Mouse (Mus musculus): ENCODE measurements around the gene Olfr1335. TPM values are rescaled to one million over a fixed set of nuclear protein-coding genes. Genes with fewer than 3 reads are reported as not detected.

The Olfr1335 gene
- not detected for polyA plus RNA-seq (2012; fragmentation: generic; extraction: Trizol)

DNA sequence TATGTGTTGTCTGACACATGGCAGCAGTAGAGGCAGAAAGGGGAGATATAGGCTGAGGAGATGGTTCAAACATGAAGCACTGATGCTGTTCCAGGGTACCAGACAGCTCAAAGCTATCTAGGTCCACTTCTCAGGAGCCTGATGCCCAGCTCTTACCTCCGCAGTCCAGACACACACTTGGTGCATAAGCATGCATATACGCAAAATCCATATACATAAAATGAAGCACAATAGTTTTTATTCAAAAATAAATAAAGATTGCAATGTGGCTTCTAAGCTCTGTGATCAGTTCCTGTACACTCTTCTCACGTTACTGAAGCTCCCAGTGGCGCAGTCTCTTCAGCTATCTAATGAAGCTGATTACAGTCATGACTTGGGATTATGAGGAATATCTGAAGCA lies at the start of gene Olfr1335:
Olfr1335 (minus strand) TSS at position 101 of the 400 bp plus-strand sequence.

GRCm38 (mm10) chr4:118836179-118836578 lies 26.4 kb upstream of the Olfr1335 start, which contains the start of gene Olfr1333:
Olfr1333 (minus strand) TSS chr4:118836279.

GRCm38 (mm10) chr4:118782486-118782885 lies 27.3 kb downstream of the Olfr1335 start, which contains the start of gene Olfr1337:
Olfr1337 (minus strand) TSS chr4:118782586.

Other genes starting within 250 kb of the Olfr1335 start
- not detected for gene Cfap57, start 189.2 kb downstream of the Olfr1335 start, polyA plus RNA-seq (2012; fragmentation: generic; extraction: Trizol)
- 10 to 100 TPM; 12.5 to 40.3 TPM for gene Ebna1bp2, start 189.1 kb downstream of the Olfr1335 start, polyA plus RNA-seq (2012; fragmentation: generic; extraction: Trizol)
- gene Olfr62, start 151.0 kb downstream of the Olfr1335 start, polyA plus RNA-seq (2012; fragmentation: generic; extraction: Trizol) = not detected
- not detected for gene Olfr1342, start 117.2 kb downstream of the Olfr1335 start, polyA plus RNA-seq (2012; fragmentation: generic; extraction: Trizol)
- not detected for gene Olfr1341, start 106.4 kb downstream of the Olfr1335 start, polyA plus RNA-seq (2012; fragmentation: generic; extraction: Trizol)
- gene Olfr1340, start 89.8 kb downstream of the Olfr1335 start, polyA plus RNA-seq (2012; fragmentation: generic; extraction: Trizol) = not detected
- gene Olfr1339, start 77.8 kb downstream of the Olfr1335 start, polyA plus RNA-seq (2012; fragmentation: generic; extraction: Trizol) = not detected
- not detected for gene Olfr1338, start 51.2 kb downstream of the Olfr1335 start, polyA plus RNA-seq (2012; fragmentation: generic; extraction: Trizol)
- gene Olfr1337, start 27.4 kb downstream of the Olfr1335 start, polyA plus RNA-seq (2012; fragmentation: generic; extraction: Trizol) = not detected
- not detected for gene Olfr1333, start 26.3 kb upstream of the Olfr1335 start, polyA plus RNA-seq (2012; fragmentation: generic; extraction: Trizol)
- not detected for gene Olfr1331, start 54.7 kb upstream of the Olfr1335 start, polyA plus RNA-seq (2012; fragmentation: generic; extraction: Trizol)
- gene Olfr1330, start 78.7 kb upstream of the Olfr1335 start, polyA plus RNA-seq (2012; fragmentation: generic; extraction: Trizol) = under 1 TPM in 1 of 2 experiments, not detected in 1; 0.01 TPM
- gene Olfr1329, start 107.5 kb upstream of the Olfr1335 start, polyA plus RNA-seq (2012; fragmentation: generic; extraction: Trizol) = not detected
- not detected for gene Olfr1328, start 128.7 kb upstream of the Olfr1335 start, polyA plus RNA-seq (2012; fragmentation: generic; extraction: Trizol)
- not detected for gene Lao1, start 151.6 kb upstream of the Olfr1335 start, polyA plus RNA-seq (2012; fragmentation: generic; extraction: Trizol)

Measured in C3H10T1/2 (cell line).